Mouse (Mus musculus): ENCODE results near the gene AU022252.

Gene AU022252

DNA sequence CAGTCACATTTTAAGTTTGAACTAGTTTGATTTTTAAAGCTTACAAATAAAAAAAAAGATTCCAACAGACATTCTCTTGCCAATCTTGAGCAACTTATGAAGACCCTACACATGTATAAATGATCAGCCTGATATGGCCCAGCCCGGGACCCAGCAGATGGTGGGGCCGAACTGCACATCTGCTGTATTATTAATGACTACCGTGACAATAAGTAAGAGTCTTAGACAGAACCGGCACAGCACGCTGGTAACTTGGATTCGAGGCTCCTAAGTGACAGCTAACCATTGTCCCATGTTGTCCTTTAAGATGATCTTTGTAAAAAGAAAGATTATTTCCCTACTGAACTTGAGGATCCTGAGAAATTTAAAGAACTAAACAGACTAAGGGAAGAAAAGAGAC, 43.1 kb downstream of the AU022252 start:
- DNase-seq (ENCODE audit: low spot score in 2 of 2): no peak

DNA sequence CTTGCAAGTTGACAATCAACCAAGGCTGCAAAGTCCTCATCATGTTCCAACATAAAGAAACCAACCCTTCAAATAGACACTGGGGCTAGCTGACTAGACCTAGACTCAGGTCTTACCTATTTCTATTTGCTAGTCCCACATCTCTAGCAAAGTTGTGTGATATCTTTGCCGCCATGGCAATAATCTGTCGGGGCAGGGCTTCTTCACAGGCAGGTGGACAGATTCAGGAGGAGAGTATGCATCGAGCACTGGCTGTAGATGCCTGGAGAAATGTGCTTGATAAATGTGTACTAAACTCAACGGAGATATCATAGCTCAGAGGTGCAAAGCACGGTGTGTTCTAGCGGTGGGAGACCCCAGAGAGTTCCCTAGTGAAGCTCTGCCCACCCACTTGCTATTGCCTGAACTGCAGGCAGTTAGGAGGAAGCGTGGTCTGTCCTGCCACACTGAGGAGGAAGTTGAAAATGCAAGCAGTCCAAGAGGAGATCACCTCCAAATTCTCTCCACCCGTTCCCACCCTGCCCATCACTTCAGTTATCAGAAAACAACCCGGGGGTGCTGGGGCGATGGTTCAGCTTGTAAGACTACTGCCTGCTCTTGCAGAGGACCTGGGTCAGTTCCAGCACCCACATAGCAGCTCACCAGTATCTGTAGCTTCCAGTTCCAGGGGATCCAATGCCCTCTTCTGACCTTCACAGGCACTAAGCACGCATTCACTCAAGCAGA, 44.3 kb downstream of the AU022252 start:
- peak; percentile 68 to 73 for DNase-seq (ENCODE audit: low spot score in 2 of 2)

DNA sequence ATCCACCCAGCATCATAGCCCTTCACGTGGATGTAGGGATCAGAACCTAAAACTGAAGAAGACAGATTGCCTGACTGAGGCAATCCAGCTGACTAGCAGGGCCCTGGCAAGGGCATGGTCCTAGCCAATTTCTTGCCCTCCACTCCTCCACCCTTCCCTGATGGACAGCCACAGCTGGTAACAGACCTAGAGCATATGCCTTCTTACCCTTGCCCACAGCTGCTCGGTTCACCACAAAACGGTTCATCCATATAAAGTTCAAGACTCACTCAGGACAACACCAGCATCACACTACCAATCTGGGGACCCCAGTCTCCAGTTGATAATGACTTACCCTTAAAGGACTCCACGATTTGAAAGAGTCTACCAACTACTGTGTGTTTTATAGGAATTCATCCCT, 46.7 kb downstream of the AU022252 start:
- DNase-seq (ENCODE audit: low spot score in 2 of 2): no peak

DNA sequence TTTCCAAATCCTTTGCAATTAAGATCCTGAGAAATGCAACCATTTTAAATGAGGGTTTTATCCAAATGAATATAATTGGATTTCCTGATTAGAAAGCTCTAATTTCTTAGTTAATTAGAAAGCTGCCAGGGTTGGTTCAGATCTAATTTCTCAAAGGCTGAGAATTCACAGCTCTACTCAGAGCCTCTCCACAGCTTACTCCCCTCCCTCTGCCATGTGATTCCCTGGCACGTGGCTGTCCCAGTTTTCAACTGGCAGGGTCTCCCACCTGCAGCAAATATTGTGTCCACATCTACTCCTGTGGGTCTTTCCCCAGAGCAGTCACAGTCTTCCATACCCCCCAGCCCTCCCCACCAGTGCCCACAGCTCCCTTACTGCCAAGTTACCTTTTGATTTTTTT, 49.0 kb downstream of the AU022252 start:
- DNase-seq (ENCODE audit: low spot score in 2 of 2): no peak

DNA sequence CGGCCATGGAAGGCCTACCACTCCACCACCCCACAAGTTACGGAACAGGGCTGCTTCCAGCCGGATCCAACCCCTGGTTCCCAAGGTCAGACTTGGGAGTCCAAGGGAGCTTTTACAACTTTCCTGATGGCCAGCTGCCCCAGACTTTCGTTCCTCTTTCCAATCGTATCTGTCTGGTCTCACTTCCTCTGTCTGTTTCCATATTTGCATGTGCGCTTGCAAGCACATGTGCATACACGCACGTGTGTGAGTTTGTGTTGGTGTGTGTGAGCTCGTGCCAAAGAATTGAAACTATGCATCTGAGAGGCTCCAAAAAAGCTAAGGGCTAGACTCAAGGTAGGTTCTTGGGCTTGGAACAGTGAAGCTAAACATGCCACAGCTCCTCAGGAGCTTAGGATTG, 51.1 kb downstream of the AU022252 start:
- DNase-seq (ENCODE audit: low spot score in 2 of 2): no peak

DNA sequence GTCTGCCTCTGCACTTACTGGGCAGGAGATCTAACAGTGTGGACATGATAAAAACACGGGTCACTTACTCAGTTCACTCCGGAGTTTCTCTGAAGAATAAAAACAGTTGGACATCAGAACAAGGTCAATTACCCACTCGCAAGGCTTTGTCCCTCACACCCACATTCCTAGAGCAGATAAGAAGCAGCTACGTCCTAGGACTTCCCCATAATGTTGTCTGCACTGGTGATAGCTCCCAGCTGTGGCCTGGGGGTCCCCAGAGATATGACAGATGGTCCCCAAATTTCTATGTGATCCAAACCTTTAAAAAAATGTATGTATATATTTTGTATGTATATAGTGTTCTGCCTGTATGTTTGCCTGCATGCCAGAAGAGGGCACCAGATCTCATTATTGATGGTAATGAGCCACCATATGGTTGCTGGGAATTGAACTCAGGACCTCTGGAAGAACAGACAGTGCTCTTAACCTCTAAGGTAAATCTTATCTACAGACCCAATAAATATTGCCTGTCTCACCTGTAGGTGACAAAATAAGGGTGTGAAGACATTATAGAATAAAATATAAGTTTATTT, 52.3 kb downstream of the AU022252 start:
- no peak for DNase-seq (ENCODE audit: low spot score in 2 of 2)

DNA sequence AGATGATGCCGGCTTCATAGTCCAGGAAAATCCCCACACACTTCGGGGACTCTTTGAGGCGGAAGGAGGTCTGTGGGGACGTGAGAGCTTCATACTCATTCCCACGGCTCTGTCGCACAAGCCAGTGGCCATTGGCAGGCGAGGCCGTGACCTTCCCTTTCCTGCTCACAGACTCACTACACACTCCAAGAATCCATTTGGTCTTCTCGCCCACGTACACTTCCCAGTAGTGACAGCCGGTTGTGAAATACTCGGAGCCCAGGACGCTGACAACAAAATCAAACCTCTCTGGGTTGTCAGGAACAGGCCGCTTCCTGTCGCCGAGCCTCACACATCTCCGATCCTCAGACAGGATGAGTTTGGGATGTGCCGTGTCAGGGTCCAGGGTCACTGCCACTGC, 54.2 kb downstream of the AU022252 start:
- no peak for DNase-seq (ENCODE audit: low spot score in 2 of 2)

DNA sequence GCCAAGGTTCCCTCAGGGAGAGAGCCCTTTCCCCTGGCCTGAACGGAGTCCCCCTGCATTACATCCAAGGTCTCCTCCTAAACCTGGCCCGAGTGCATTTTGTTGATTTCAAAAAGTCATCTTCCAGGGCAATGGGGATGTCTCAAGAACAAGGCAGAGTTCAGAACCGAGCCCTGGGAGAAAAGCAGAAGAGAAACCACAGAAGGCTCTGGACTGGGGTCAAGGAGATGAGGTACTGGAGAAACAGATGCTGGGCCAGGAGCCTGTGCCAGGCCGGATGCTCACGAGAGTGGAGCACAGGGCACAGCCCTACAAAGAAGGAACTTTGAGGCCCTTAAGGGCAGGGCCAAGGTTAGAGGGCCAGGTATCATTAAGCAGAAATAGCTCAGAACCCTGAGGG, 54.8 kb downstream of the AU022252 start:
- DNase-seq (ENCODE audit: low spot score in 2 of 2): peak in 1 of 2 experiments; percentile 8

DNA sequence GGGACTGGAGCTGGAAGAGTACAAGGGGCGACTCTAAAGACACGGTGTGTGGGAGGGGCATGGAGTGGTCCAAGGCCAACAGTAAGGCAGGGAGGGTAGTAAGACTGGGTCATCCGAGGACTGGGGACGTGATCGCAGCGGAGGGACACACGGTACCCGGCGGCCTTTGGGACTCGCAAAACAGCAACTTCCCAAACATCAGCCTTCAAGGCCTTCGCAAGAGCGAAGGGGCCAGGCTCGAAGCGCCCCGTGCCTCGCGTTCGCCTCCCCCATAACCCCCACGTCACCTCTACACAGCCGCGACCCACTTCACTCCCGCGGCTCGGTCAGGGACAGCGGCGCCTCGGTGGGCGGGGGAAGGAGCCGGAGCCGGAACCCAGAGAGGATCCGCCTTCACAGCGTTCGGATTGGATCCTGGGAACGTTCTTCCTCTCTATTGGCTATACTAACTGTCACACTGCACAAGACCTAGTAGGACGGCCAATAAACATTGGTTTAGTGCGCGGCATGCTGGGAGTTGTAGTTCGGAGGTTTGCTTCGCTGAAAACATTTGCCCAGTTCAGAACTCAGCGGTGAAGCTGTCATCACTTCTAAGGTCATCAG, 58.6 kb downstream of the AU022252 start, which contains the start of gene Zfp691:
Zfp691 (minus strand) TSS at position 345 of the 603 bp plus-strand sequence.
- peak; percentile 88 to 97 for DNase-seq (ENCODE audit: low spot score in 2 of 2)

DNA sequence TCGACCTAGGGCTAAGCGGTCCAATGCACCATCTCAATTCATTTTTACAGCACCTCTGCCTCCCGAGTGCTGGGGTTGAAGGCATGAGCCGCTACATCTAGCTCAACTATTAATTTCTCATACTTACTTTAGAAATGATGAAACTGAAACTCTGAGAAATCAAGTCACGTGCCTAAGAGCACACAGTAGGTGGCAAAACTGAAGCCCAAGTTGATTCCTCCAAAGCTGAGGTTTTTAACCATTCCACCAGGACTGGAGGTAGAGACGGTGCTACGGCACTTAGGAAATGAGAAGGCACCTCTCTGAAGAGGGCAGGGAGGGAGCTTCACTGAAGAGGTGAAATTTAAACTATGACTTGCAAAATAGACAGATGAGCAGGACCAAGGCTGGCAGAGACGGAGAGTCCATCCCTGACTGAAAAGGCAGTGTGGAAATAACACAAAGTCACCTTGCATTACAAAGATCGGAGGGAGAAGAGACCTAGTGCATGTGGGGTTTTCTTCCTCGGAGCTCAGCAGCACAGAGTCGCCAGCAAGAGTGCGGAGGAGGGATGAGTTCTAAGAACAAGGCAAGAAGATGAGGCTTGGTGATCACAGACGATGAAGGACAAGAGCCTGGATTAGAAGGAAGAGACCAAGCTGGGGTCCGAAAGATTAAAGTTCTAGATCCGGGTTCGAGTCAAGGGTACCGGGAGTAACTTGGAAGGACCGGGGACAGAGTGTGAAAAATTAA, 59.4 kb downstream of the AU022252 start:
- DNase-seq (ENCODE audit: low spot score in 2 of 2): no peak

DNA sequence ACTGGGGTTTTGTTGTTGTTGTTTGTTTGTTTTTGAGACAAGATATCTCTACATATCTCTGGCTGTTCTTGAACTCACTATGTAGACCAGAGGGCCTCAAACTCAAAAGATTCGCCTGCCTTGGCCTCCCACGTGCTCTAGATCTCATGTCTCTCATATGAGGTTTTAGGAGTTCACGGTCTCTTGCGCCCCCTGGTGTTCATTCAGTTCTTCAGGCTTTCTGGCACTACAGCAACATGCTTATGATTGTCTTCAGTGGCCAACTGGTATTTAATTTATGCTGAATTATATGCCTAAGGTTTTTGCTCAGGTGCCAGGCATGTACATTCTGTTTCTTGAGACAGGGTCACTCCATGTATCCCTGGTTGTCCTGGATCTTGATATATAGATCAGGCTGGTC, 64.8 kb downstream of the AU022252 start:
- DNase-seq (ENCODE audit: low spot score in 2 of 2): peak; percentile 71 to 91

DNA sequence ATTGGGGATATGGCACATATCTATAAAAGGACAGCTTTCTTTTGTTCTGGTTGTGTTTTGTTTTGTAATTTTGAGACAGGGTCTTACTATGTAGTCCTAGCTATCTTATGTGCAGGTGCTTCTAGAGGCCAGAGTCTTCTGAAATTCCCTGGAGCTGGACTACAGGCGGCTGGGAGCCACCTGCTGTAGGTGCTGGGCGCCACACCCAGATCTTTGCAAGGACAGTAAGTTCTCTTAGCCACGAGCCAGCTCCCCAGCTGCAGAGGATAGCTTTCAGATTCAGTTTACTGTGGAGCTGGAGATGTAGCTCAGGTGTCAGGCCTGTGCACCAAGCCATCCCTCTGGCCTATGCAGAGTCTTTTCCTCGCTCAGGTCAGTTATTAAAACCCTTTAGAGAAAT, 65.4 kb downstream of the AU022252 start:
- DNase-seq (ENCODE audit: low spot score in 2 of 2): no peak

DNA sequence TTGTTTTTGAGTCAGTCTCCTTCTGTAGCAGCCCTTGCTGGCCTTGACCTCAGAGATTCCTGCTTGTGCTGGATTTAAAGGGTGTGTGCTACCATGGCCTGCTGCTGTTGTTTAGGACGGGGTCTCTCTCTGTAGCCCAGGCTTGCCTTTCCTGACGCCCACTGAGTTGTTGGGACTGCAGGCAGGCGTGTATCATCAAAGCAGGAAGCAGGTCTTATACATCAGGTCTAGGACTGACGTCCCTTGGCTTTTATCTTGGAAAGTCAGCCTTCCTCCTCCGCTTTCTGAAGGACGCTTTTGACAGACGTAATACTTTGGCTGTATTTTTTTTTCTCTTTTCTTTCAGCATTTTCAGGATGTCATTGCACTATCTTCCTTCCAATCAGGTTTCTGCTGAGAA, 66.6 kb downstream of the AU022252 start:
- no peak for DNase-seq (ENCODE audit: low spot score in 2 of 2)

DNA sequence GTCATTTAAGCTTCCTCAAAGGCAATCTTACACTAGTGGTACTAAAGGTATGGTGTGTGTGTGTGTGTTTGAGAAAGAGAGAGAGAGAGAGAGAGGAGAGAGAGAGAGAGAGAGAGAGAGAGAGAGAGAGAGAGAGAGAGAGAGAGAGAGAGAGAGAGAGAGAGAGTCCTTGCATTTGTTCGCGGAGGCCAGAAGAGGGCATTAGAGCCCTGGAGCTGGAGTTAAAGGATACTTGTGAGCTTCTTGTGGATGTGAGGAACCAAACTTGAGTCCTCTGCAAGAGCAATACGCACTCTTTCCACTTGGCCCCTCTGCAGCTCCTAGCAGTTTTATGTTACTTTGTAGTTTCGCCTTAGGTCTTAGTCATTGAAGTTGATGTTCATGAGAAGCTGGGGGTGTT, 69.5 kb downstream of the AU022252 start:
- DNase-seq (ENCODE audit: low spot score in 2 of 2): no peak

DNA sequence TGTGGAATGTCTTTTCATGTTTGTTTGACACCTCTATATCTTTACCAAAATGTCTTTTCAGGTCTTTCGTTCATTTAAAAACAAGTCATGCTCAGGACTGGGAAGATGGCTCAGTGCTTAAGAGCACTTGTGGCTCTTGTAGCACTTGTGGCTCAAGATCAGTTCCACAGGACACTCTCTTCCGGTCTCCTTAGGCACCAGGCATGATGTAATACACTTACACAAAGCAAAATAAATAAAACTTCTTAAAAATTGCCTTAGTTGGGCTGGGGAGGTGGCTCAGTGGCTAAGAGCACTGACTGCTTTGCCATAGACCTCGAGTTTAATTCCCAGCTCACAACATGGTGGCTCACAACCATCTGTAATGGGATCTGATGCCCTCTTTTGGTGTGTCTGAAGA, 71.2 kb downstream of the AU022252 start:
- DNase-seq (ENCODE audit: low spot score in 2 of 2): no peak

DNA sequence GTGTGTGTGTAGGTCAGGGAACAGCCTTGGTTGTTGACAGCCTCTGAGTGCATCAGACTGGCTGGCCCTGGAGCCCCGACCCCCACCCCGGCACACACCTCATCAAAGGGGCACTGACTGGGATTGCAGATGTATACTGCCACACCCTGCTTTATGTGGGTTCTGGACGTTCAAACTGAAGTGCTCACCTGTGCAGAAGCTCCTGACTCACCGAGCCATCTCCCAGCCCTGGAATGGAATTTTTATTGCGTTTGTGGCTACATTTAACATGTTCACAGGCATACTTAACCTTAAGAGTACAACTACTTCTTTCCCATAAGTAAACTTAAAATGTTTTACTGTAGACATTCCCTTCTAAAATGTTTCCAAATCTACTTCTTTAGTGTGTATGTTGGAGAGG, 74.6 kb downstream of the AU022252 start:
- no peak for DNase-seq (ENCODE audit: low spot score in 2 of 2)

DNA sequence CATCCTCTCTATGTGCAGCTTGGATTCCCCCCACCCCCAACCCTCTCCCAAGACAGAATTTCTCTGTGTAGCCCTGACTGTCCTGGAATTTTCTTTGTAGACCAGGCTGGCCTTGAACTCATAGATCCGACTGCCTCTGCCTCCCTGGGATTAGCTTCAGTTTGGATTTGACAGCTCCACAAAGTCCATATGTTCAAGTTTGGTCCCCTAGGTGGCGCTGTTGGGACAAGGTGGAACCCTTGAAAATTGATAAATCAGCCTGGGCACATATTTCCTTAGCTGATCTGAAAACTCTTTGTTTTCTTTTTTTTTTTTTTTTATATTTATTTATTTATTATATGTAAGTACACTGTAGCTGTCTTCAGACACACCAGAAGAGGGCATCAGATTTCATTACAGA, 75.3 kb downstream of the AU022252 start:
- peak; percentile 80 to 90 for DNase-seq (ENCODE audit: low spot score in 2 of 2)

All from spleen, postnatal 10 days (tissue).